Mouse (Mus musculus): ENCODE data around the gene Nfkbiz. TPM values are rescaled to one million over a fixed set of nuclear protein-coding genes. Genes with fewer than 3 reads are reported as not detected.

Gene Nfkbiz
- total and polyA plus RNA-seq, 2 experiments from 2014 or later = 1.7 to 6.8 TPM

GRCm38 (mm10) chr16:55790326-55790725, 48.4 kb downstream of the Nfkbiz start:
- DNase-seq (ENCODE audit: low spot score) = no peak
- WGBS = 80% methylated on average over 7 of the region's 7 CpGs
- Histone ChIP-seq H3K27ac (ENCODE audit: low read depth) (no peak overlapping the region), H3K4me1 (ENCODE audit: control insufficient read depth, insufficient read depth) (no peaks in the 10 kb centered on the region), H3K4me2 (ENCODE audit: low read depth, low read length) (no peak overlapping the region), H3K27me3 (ENCODE audit: control insufficient read depth, insufficient read depth, low read length) (no peaks in the 10 kb centered on the region), H3K9ac (replicated peaks; ENCODE audit: low read depth, low read length) (no peak overlapping the region), H3K36me3 (replicated peaks; ENCODE audit: control insufficient read depth, insufficient read depth, low read length) (no peaks in the 10 kb centered on the region), H3K9me3 (replicated peaks; ENCODE audit: control insufficient read depth, low read length) (no peaks in the 10 kb centered on the region), H3K4me3 (ENCODE audit: low read depth, low read length) (no peak overlapping the region)
- no peak for ATAC-seq (ENCODE audit: insufficient read depth, low read depth)
- TF ChIP-seq CTCF (IDR thresholded peaks at IDR 0.05; ENCODE audit: low read depth) (no peak), EP300 (IDR thresholded peaks at IDR 0.05; ENCODE audit: low read depth) (no peak)

DNA sequence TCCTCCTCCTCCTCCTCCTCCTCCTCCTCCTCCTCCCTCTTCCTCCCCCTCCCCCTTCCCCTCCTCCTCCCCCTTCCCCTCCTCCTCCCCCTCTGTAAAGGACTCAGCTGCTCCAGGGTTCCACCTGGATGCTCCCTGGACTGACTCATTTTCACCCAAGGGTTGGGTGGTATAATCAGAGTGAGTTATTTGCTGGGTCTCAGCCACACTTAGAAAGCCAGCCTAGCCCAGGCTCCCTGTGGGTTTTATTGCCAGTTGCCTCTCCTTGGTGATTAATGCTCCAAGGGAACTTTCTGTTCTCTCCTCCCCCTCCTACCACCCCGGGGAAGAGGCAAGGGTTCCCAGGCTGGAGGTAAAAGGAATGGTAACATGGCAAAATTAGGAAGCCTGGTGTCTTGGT, 49.4 kb downstream of the Nfkbiz start:
- 18% methylated on average over 1 of the region's 1 CpGs for WGBS
- TF ChIP-seq CTCF (IDR thresholded peaks at IDR 0.05; ENCODE audit: low read depth) (no peak), EP300 (IDR thresholded peaks at IDR 0.05; ENCODE audit: low read depth) (no peak)
- Histone ChIP-seq H3K36me3 (replicated peaks; ENCODE audit: control insufficient read depth, insufficient read depth, low read length) (no peaks in the 10 kb centered on the region), H3K4me3 (ENCODE audit: low read depth, low read length) (no peak overlapping the region), H3K4me2 (ENCODE audit: low read depth, low read length) (no peak overlapping the region), H3K27ac (ENCODE audit: low read depth) (no peak overlapping the region), H3K27me3 (ENCODE audit: control insufficient read depth, insufficient read depth, low read length) (no peaks in the 10 kb centered on the region), H3K9ac (replicated peaks; ENCODE audit: low read depth, low read length) (no peak overlapping the region), H3K9me3 (replicated peaks; ENCODE audit: control insufficient read depth, low read length) (no peaks in the 10 kb centered on the region), H3K4me1 (ENCODE audit: control insufficient read depth, insufficient read depth) (no peaks in the 10 kb centered on the region)
- DNase-seq (ENCODE audit: low spot score) (no peak), ATAC-seq (ENCODE audit: insufficient read depth, low read depth) (no peak)

DNA sequence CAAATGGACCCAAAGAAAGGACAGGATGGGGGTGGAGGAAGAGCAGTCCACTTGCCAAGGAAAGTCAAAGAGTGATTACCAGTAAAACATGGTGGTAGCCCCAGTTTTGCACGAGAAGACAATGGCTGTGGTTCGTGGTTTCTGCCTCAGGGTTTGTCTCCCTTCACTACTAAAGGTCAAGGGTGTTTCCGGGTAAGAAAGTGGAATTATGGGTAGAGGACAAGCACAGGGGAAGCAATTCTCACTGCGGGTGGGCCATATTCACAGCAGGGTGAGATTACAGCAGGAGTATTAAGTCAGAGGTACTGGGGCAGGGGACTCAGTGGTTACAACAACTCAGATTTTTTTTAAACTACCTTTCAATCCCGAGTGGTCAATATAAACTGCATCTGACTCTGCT, 50.0 kb downstream of the Nfkbiz start:
- Histone ChIP-seq H3K4me2 (ENCODE audit: low read depth, low read length) (no peak overlapping the region), H3K9me3 (replicated peaks; ENCODE audit: control insufficient read depth, low read length) (no peaks in the 10 kb centered on the region), H3K27ac (ENCODE audit: low read depth) (no peak overlapping the region), H3K4me3 (ENCODE audit: low read depth, low read length) (no peak overlapping the region), H3K4me1 (ENCODE audit: control insufficient read depth, insufficient read depth) (no peaks in the 10 kb centered on the region), H3K9ac (replicated peaks; ENCODE audit: low read depth, low read length) (no peak overlapping the region), H3K36me3 (replicated peaks; ENCODE audit: control insufficient read depth, insufficient read depth, low read length) (no peaks in the 10 kb centered on the region), H3K27me3 (ENCODE audit: control insufficient read depth, insufficient read depth, low read length) (no peaks in the 10 kb centered on the region)
- no peak for TF ChIP-seq EP300 (IDR thresholded peaks at IDR 0.05; ENCODE audit: low read depth)
- TF ChIP-seq CTCF (IDR thresholded peaks at IDR 0.05; ENCODE audit: low read depth) = no peak
- DNase-seq (ENCODE audit: low spot score) = no peak
- ATAC-seq (ENCODE audit: insufficient read depth, low read depth) = no peak
- 65% methylated on average over 5 of the region's 5 CpGs for WGBS

DNA sequence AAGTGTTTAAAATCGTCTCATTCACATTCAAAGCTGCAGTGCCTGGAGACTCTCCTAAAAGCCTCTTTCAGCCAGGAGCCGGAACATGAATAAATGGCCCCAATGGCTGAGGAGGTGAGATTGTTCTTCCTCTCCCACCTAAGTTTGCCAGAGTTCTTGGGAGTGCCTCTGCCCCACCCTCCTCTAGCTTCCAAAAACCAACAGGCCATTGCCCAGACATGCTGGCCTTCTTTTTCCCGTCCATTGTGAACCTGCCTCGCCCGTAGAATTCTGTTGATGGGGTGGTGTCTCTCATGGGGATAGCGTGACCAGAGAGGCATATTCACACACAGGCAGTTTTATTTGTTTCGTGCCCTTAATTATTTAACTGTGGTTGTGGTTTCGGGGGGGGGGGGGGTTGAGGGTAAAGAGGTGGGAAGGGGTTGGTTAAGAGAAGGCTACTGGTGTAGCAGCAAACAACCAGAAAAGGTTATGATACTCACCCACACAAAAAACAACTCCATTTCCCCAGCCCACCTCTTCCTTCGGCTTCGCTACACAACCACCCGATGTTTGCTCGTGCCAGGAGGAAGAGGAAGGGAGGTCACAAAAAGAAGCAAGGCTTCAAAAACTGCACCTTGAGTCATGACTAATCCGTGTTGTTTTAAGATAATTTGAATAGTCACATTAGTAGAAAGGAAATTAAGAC, 51.2 kb downstream of the Nfkbiz start:
- Histone ChIP-seq H3K4me1 (ENCODE audit: control insufficient read depth, insufficient read depth) (no peaks in the 10 kb centered on the region), H3K27me3 (ENCODE audit: control insufficient read depth, insufficient read depth, low read length) (no peaks in the 10 kb centered on the region), H3K9me3 (replicated peaks; ENCODE audit: control insufficient read depth, low read length) (no peaks in the 10 kb centered on the region), H3K36me3 (replicated peaks; ENCODE audit: control insufficient read depth, insufficient read depth, low read length) (no peaks in the 10 kb centered on the region), H3K27ac (ENCODE audit: low read depth) (no peak overlapping the region), H3K9ac (replicated peaks; ENCODE audit: low read depth, low read length) (no peak overlapping the region), H3K4me3 (ENCODE audit: low read depth, low read length) (no peak overlapping the region), H3K4me2 (ENCODE audit: low read depth, low read length) (no peak overlapping the region)
- ATAC-seq (ENCODE audit: insufficient read depth, low read depth) (no peak), DNase-seq (ENCODE audit: low spot score) (no peak)
- 74% methylated on average over 13 of the region's 13 CpGs for WGBS
- TF ChIP-seq EP300 (IDR thresholded peaks at IDR 0.05; ENCODE audit: low read depth) = no peak
- no peak for TF ChIP-seq CTCF (IDR thresholded peaks at IDR 0.05; ENCODE audit: low read depth)

- H3K4me3 ChIP-seq (ENCODE audit: low read depth, low read length) = no peak overlapping the region
- H3K9ac ChIP-seq (replicated peaks; ENCODE audit: low read depth, low read length) = no peak overlapping the region
- TF ChIP-seq CTCF (IDR thresholded peaks at IDR 0.05; ENCODE audit: low read depth) (no peak), EP300 (IDR thresholded peaks at IDR 0.05; ENCODE audit: low read depth) (no peak)
- no peaks in the 10 kb centered on the region for H3K27me3 ChIP-seq (ENCODE audit: control insufficient read depth, insufficient read depth, low read length)
- no peak overlapping the region for H3K4me2 ChIP-seq (ENCODE audit: low read depth, low read length)
- 76% methylated on average over 7 of the region's 7 CpGs for WGBS
- H3K9me3 ChIP-seq (replicated peaks; ENCODE audit: control insufficient read depth, low read length) = no peaks in the 10 kb centered on the region
- ATAC-seq (ENCODE audit: insufficient read depth, low read depth) (no peak), DNase-seq (ENCODE audit: low spot score) (no peak)
- no peaks in the 10 kb centered on the region for H3K36me3 ChIP-seq (replicated peaks; ENCODE audit: control insufficient read depth, insufficient read depth, low read length)
- no peak overlapping the region for H3K27ac ChIP-seq (ENCODE audit: low read depth)
- no peaks in the 10 kb centered on the region for H3K4me1 ChIP-seq (ENCODE audit: control insufficient read depth, insufficient read depth)
These were observed 54.3 kb downstream of the Nfkbiz start for GRCm38 (mm10) chr16:55784379-55784778.

DNA sequence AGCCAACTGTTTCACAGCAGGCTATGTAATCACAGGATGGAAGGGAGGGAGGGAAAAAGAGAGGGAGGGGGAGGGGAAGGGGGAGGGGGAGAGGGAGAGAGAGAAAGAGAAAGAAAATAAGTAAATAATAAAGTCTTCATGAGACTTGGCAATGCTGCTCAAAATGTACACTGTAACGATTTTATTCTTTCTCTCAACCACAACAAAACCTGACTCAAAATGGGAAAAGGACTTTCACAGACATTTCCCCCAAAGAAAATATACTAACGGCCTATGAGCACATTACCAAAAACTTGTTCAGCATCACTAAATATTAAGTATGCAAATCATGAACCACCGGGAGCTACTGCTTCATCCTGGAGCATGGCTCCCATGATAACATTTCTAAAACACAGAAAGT, 54.8 kb downstream of the Nfkbiz start:
- H3K4me3 ChIP-seq (ENCODE audit: low read depth, low read length) = no peak overlapping the region
- whole genome bisulfite sequencing = 58% methylated on average over 3 of the region's 3 CpGs
- no peak for TF ChIP-seq EP300 (IDR thresholded peaks at IDR 0.05; ENCODE audit: low read depth)
- no peak for TF ChIP-seq CTCF (IDR thresholded peaks at IDR 0.05; ENCODE audit: low read depth)

More for the DNA sequence above, 54.8 kb downstream of the Nfkbiz start:
- no peaks in the 10 kb centered on the region for H3K27me3 ChIP-seq (ENCODE audit: control insufficient read depth, insufficient read depth, low read length)
- no peak overlapping the region for H3K27ac ChIP-seq (ENCODE audit: low read depth)
- H3K4me2 ChIP-seq (ENCODE audit: low read depth, low read length) = no peak overlapping the region
- no peaks in the 10 kb centered on the region for H3K36me3 ChIP-seq (replicated peaks; ENCODE audit: control insufficient read depth, insufficient read depth, low read length)
- H3K4me1 ChIP-seq (ENCODE audit: control insufficient read depth, insufficient read depth) = no peaks in the 10 kb centered on the region
- H3K9me3 ChIP-seq (replicated peaks; ENCODE audit: control insufficient read depth, low read length) = no peaks in the 10 kb centered on the region
- no peak overlapping the region for H3K9ac ChIP-seq (replicated peaks; ENCODE audit: low read depth, low read length)
- DNase-seq (ENCODE audit: low spot score) (no peak), ATAC-seq (ENCODE audit: insufficient read depth, low read depth) (no peak)
